Mouse (Mus musculus) intestine, postnatal 0 days (tissue): ENCODE data around the gene Dcun1d4. TPM values are rescaled to one million over a fixed set of nuclear protein-coding genes. Genes with fewer than 3 reads are reported as not detected.

Experiments used
- ATAC-seq: fragments of 200-750 bp; cut with Nextera tagmentation; 2 replicates; pipeline ENCODE4 v1.8.0; 2017; ENCODE audit warnings: mild to moderate bottlenecking, moderate TSS enrichment, moderate library complexity
- H3K27ac ChIP-seq: fragments of 300-500 bp; sonication (generic); 2 replicates; pipeline ENCODE4 v1.5.1; 2014; ENCODE audit warnings: mild to moderate bottlenecking, low read depth, low read length, moderate library complexity
- H3K27me3 ChIP-seq: fragments of 300-500 bp; sonication (generic); replicated peaks from 2 replicates; pipeline ENCODE4 v1.6.1; 2014; ENCODE audit warnings: low read length, mixed read lengths; ENCODE audit not compliant: control insufficient read depth, insufficient read depth
- H3K36me3 ChIP-seq: fragments of 300-500 bp; sonication (generic); 2 replicates; pipeline ENCODE4 v1.6.1; 2014; ENCODE audit warnings: mild to moderate bottlenecking, moderate library complexity; ENCODE audit not compliant: control insufficient read depth, insufficient read depth
- H3K4me1 ChIP-seq: fragments of 300-500 bp; sonication (generic); replicated peaks from 2 replicates; pipeline ENCODE4 v1.6.1; 2014; ENCODE audit warnings: antibody characterized with exemption, low read length, mixed read lengths; ENCODE audit not compliant: control insufficient read depth, insufficient read depth
- H3K4me2 ChIP-seq: fragments of 300-500 bp; sonication (generic); replicated peaks from 2 replicates; pipeline ENCODE4 v1.6.1; 2014; ENCODE audit warnings: low read depth, mild to moderate bottlenecking, moderate library complexity
- H3K4me3 ChIP-seq: fragments of 300-500 bp; sonication (generic); 2 replicates; pipeline ENCODE4 v1.5.1; 2014; ENCODE audit warnings: low read depth, low read length
- H3K9ac ChIP-seq: fragments of 300-500 bp; sonication (generic); 2 replicates; pipeline ENCODE4 v1.6.1; 2014; ENCODE audit warnings: mild to moderate bottlenecking, low read depth, low read length
- H3K9me3 ChIP-seq: fragments of 300-500 bp; sonication (generic); 2 replicates; pipeline ENCODE4 v1.6.1; 2016; ENCODE audit warnings: mixed run types; ENCODE audit not compliant: control insufficient read depth
- CTCF ChIP-seq: sonication (generic); IDR thresholded peaks from 2 replicates; pipeline ENCODE4 v1.5.1; 2016; ENCODE audit warnings: low read depth, mild to moderate bottlenecking, control low read depth, antibody characterized with exemption, moderate library complexity
- WGBS: fragments of 180-500 bp; shearing (Covaris S2); extraction: QIAGEN DNeasy Blood & Tissue Kit; methylation state at CpG from one replicate; pipeline ENCODE4 v1.1.7; 2014; 5-methylcytosine and 5-hydroxymethylcytosine counted together
- polyA plus RNA-seq: library from polyadenylated mRNA; unstranded; fragments of >200 nt; fragmentation: Nextera tagmentation; extraction: Ambion mirVana; gene quantifications from 2 replicates; pipeline ENCODE4 v1.2.1, GENCODE M21; 2015

Gene Dcun1d4
- polyA plus RNA-seq, 1 experiment from 2014 or later = 16.3 TPM

GRCm38 (mm10) chr5:73511074-73511473 is 30.3 kb downstream of the Dcun1d4 start:
- H3K4me2 ChIP-seq = no peak overlapping the region
- no peak overlapping the region for H3K27ac ChIP-seq
- TF ChIP-seq CTCF = no peak
- no peaks in the 10 kb centered on the region for H3K27me3 ChIP-seq
- no peaks in the 10 kb centered on the region for H3K9me3 ChIP-seq
- no peak overlapping the region for H3K4me3 ChIP-seq
- H3K4me1 ChIP-seq = no peaks in the 10 kb centered on the region
- H3K9ac ChIP-seq = no peak overlapping the region
- peaks cover 10% of the 10 kb centered on the region; the same call in 1 of the 2 replicates for H3K36me3 ChIP-seq
- ATAC-seq = no peak
- 85% methylated on average over 14 of the region's 14 CpGs for WGBS

- no peak overlapping the region for H3K4me2 ChIP-seq
- no peaks in the 10 kb centered on the region for H3K27me3 ChIP-seq
- WGBS = 100% methylated on average over 1 of the region's 1 CpGs
- no peak for ATAC-seq
- H3K27ac ChIP-seq = no peak overlapping the region
- no peak overlapping the region for H3K4me3 ChIP-seq
- TF ChIP-seq CTCF = no peak
- H3K4me1 ChIP-seq = no peaks in the 10 kb centered on the region
- H3K36me3 ChIP-seq = peaks cover 10% of the 10 kb centered on the region; the same call in 1 of the 2 replicates
- no peaks in the 10 kb centered on the region for H3K9me3 ChIP-seq
- H3K9ac ChIP-seq = no peak overlapping the region
Observed at GRCm38 (mm10) chr5:73512241-73512640, 31.4 kb downstream of the Dcun1d4 start.

- Histone ChIP-seq H3K36me3 (peaks cover 10% of the 10 kb centered on the region; the same call in 1 of the 2 replicates), H3K9me3 (no peaks in the 10 kb centered on the region), H3K9ac (no peak overlapping the region), H3K4me3 (no peak overlapping the region), H3K4me1 (no peaks in the 10 kb centered on the region), H3K4me2 (no peak overlapping the region), H3K27ac (no peak overlapping the region), H3K27me3 (no peaks in the 10 kb centered on the region)
- WGBS = 89% methylated on average over 9 of the region's 9 CpGs
- no peak for TF ChIP-seq CTCF
- no peak for ATAC-seq
Observed at GRCm38 (mm10) chr5:73512661-73513060, 31.9 kb downstream of the Dcun1d4 start.

- Histone ChIP-seq H3K27me3 (no peaks in the 10 kb centered on the region), H3K4me3 (no peak overlapping the region), H3K9ac (no peak overlapping the region), H3K4me1 (no peaks in the 10 kb centered on the region), H3K9me3 (no peaks in the 10 kb centered on the region), H3K4me2 (no peak overlapping the region), H3K27ac (no peak overlapping the region), H3K36me3 (peaks cover 10% of the 10 kb centered on the region; the same call in 1 of the 2 replicates)
- no peak for ATAC-seq
- no peak for TF ChIP-seq CTCF
- 89% methylated on average over 2 of the region's 2 CpGs for WGBS
Observed at GRCm38 (mm10) chr5:73514202-73514601, 33.4 kb downstream of the Dcun1d4 start.

GRCm38 (mm10) chr5:73517299-73517698 is 36.5 kb downstream of the Dcun1d4 start:
- 63% methylated on average over 5 of the region's 5 CpGs for WGBS
- Histone ChIP-seq H3K36me3 (peaks cover 7% of the 10 kb centered on the region; the same call in 1 of the 2 replicates), H3K9ac (no peak overlapping the region), H3K4me3 (no peak overlapping the region), H3K27ac (no peak overlapping the region), H3K4me2 (no peak overlapping the region), H3K27me3 (no peaks in the 10 kb centered on the region), H3K4me1 (no peaks in the 10 kb centered on the region), H3K9me3 (no peaks in the 10 kb centered on the region)
- TF ChIP-seq CTCF = no peak
- peak; percentile 69 for ATAC-seq

- no peak overlapping the region for H3K4me3 ChIP-seq
- H3K27ac ChIP-seq = no peak overlapping the region
- H3K36me3 ChIP-seq = peaks cover 12% of the 10 kb centered on the region; the same call in 1 of the 2 replicates
- H3K9ac ChIP-seq = no peak overlapping the region
- no peak for ATAC-seq
- H3K27me3 ChIP-seq = no peaks in the 10 kb centered on the region
- no peak for TF ChIP-seq CTCF
- H3K9me3 ChIP-seq = no peaks in the 10 kb centered on the region
- no peak overlapping the region for H3K4me2 ChIP-seq
- WGBS = 94% methylated on average over 8 of the region's 8 CpGs
- H3K4me1 ChIP-seq = no peaks in the 10 kb centered on the region
Observed at GRCm38 (mm10) chr5:73518424-73519211, 37.8 kb downstream of the Dcun1d4 start.
